Mouse (Mus musculus): Measurements from ENCODE around the gene Prl3d3. TPM values are rescaled to one million over a fixed set of nuclear protein-coding genes. Genes with fewer than 3 reads are reported as not detected.

The Prl3d3 gene
- not detected in 2 replicates for polyA plus RNA-seq (2012; ENCODE audit: low replicate concordance)

GRCm38 (mm10) chr13:27156490-27156889 lies at the start of gene Prl3d3:
Gene Prl3d3, plus strand, starts transcription at chr13:27156790.

GRCm38 (mm10) chr13:27121398-27121797 lies 35.2 kb upstream of the Prl3d3 start, which contains the start of gene Prl3d2:
Gene Prl3d2, plus strand, starts transcription at chr13:27121698.

GRCm38 (mm10) chr13:27196359-27196758 lies 39.8 kb downstream of the Prl3d3 start, which contains the start of gene Prl3c1:
Gene Prl3c1, plus strand, starts transcription at chr13:27196659.

Other genes with a start within 250 kb of the Prl3d3 start
- gene Prl, start 99.2 kb upstream of the Prl3d3 start, polyA plus RNA-seq (2012; ENCODE audit: low replicate concordance) = not detected in 2 replicates
- not detected in 2 replicates for gene Prl3d1, start 62.6 kb upstream of the Prl3d3 start, polyA plus RNA-seq (2012; ENCODE audit: low replicate concordance)
- not detected in 2 replicates for gene Prl3d2, start 35.1 kb upstream of the Prl3d3 start, polyA plus RNA-seq (2012; ENCODE audit: low replicate concordance)
- gene Prl3c1, start 39.9 kb downstream of the Prl3d3 start, polyA plus RNA-seq (2012; ENCODE audit: low replicate concordance) = not detected in 2 replicates
- gene Prl3b1, start 85.1 kb downstream of the Prl3d3 start, polyA plus RNA-seq (2012; ENCODE audit: low replicate concordance) = not detected in 2 replicates
- gene Prl3a1, start 102.6 kb downstream of the Prl3d3 start, polyA plus RNA-seq (2012; ENCODE audit: low replicate concordance) = not detected in 2 replicates
- not detected in 2 replicates for gene Prl6a1, start 155.8 kb downstream of the Prl3d3 start, polyA plus RNA-seq (2012; ENCODE audit: low replicate concordance)
- gene Prl8a2, start 188.9 kb downstream of the Prl3d3 start, polyA plus RNA-seq (2012; ENCODE audit: low replicate concordance) = not detected in 2 replicates
- gene Prl2b1, start 234.1 kb downstream of the Prl3d3 start, polyA plus RNA-seq (2012; ENCODE audit: low replicate concordance) = not detected in 2 replicates

Data from hematopoietic multipotent progenitor cell, adult 10-12 weeks (in vitro differentiated cells).